ENCODE assay signal across 39 mouse cellular contexts in the genomic region with DNA sequence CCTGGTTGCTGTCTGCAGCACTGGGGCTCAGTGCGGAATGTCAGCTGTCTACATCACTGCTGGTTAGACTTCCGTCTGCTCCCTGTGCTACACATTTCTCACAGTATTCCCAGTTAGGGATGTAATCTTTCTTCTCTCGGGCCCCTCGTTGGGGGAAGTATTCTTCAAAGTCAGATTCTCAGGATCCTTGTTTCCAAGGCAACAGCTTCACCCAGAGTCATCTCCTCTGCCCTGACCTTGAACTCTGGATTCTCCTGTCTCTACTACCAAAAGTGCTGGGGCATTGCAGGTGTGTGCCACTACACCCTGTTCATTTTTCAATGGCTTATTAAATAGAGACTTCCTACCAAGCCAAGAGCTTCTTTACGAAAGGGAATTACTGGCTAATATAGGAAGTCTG. TPM values are rescaled to one million over a fixed set of nuclear protein-coding genes. Genes with fewer than 3 reads are reported as not detected.
"Had no signal": no experiment of that assay in that cellular context is flagged by ENCODE, and none has a peak within 500 bp of the region (broad histone marks: within the 10 kb centered on the region; RNA-seq: fewer than 3 reads in every experiment).

No protein-coding gene starts in this region.

- H3K9ac ChIP-seq: heart, embryonic 13.5 days; heart, embryonic 15.5 days; hindbrain, embryonic 13.5 days; hindbrain, embryonic 15.5 days; kidney, embryonic 15.5 days; limb, embryonic 12.5 days had no signal

- H3K9me3 ChIP-seq: heart, embryonic 15.5 days; hindbrain, embryonic 13.5 days; hindbrain, embryonic 15.5 days; kidney, embryonic 15.5 days; limb, embryonic 10.5 days had no signal

- H3K27ac ChIP-seq: heart, adult 2 months; heart, embryonic 13.5 days; heart, embryonic 15.5 days; hindbrain, embryonic 13.5 days; hindbrain, embryonic 15.5 days; hindbrain, postnatal 0 days; kidney, embryonic 15.5 days; kidney, postnatal 0 days; limb, embryonic 10.5 days; limb, embryonic 12.5 days had no signal

- H3K27me3 ChIP-seq: hindbrain, embryonic 15.5 days; kidney, embryonic 15.5 days had no signal

- H3K4me2 ChIP-seq: heart, embryonic 11.5 days; heart, embryonic 13.5 days; heart, embryonic 15.5 days; hindbrain, embryonic 13.5 days; hindbrain, embryonic 15.5 days; kidney, embryonic 15.5 days; limb, embryonic 12.5 days had no signal

- ATAC-seq: intestine, embryonic 16.5 days had no signal

- DNase-seq: gastrocnemius, postnatal 14 days; gastrocnemius, postnatal 36 days; heart, adult 11 months; heart, adult 2 months; heart, postnatal 14 days; heart, postnatal 36 days; kidney, adult 11 months; kidney, adult 2 months; kidney, adult 9 months; kidney, postnatal 14 days; kidney, postnatal 36 days; layer of hippocampus, adult 9-11 months; layer of hippocampus, postnatal 36 days; liver had no signal

- H3K4me1 ChIP-seq: heart, embryonic 13.5 days; heart, embryonic 15.5 days; hindbrain, embryonic 15.5 days; kidney, embryonic 15.5 days; limb, embryonic 10.5 days; limb, embryonic 12.5 days had no signal

- H3K4me3 ChIP-seq: heart, adult 2 months; heart, embryonic 13.5 days; heart, embryonic 15.5 days; hindbrain, embryonic 13.5 days; hindbrain, embryonic 15.5 days; kidney, embryonic 15.5 days; limb, embryonic 10.5 days; limb, embryonic 12.5 days had no signal

- H3K36me3 ChIP-seq: heart, embryonic 13.5 days; heart, embryonic 15.5 days; hindbrain, embryonic 13.5 days; hindbrain, embryonic 15.5 days; limb, embryonic 12.5 days had no signal

RNA-seq across cellular contexts. Expression of a gene that starts 18.6 kb away (rescaled TPM):
- total RNA-seq: gastrocnemius, adult 18-20 months; gastrocnemius, adult 8-10 months; gastrocnemius, postnatal 14 days; gastrocnemius, postnatal 36 days; heart, adult 2 months; heart, postnatal 14 days; heart, postnatal 36 days; hematopoietic stem cell, adult 5-6 weeks; hindbrain, postnatal 0 days; layer of hippocampus, adult 18-20 months; layer of hippocampus, adult 8-10 months; layer of hippocampus, postnatal 14 days; layer of hippocampus, postnatal 36 days; left cerebral cortex, adult 18-20 months; left cerebral cortex, postnatal 14 days; left cerebral cortex, postnatal 36 days had no signal
- polyA plus RNA-seq: heart, adult 2 months; heart, embryonic 11.5 days; heart, embryonic 13.5 days; heart, embryonic 15.5 days; heart, postnatal 0 days; hindbrain, embryonic 11.5 days; hindbrain, embryonic 13.5 days; hindbrain, embryonic 15.5 days; hindbrain, postnatal 0 days; intestine, embryonic 14.5 days; intestine, embryonic 16.5 days; kidney, adult 2 months; kidney, embryonic 15.5 days; kidney, postnatal 0 days; large intestine, adult 2 months; limb, embryonic 10.5 days; limb, embryonic 12.5 days; limb, embryonic 14.5 days had no signal

RNA-seq across cellular contexts. Expression of a gene that starts 23.7 kb away (rescaled TPM):
- total RNA-seq: gastrocnemius, adult 18-20 months; gastrocnemius, postnatal 36 days; heart, adult 2 months had no signal
